Mouse (Mus musculus): ENCODE measurements at regions not wholly inside any gene's neighbourhood (a gene's known extent, or its start where the extent isn't known, plus 50 kb on each side); places are given as distances from the start of the nearest gene placed in this dataset.

- no peaks in the 10 kb centered on the region for H3K4me1 ChIP-seq
- no peaks in the 10 kb centered on the region for H3K9me3 ChIP-seq
- WGBS: 80% methylated on average over 7 of the region's 7 CpGs
- H3K27me3 ChIP-seq: no peaks in the 10 kb centered on the region
- no peak for ATAC-seq (ENCODE audit: insufficient number of reproducible peaks, insufficient read depth, low FRiP score, low TSS enrichment, low read depth)
- H3K4me3 ChIP-seq: no peak overlapping the region
- H3K27ac ChIP-seq: no peak overlapping the region
- H3K9ac ChIP-seq: no peak overlapping the region
- H3K36me3 ChIP-seq: no peaks in the 10 kb centered on the region
- H3K4me2 ChIP-seq: no peak overlapping the region
Observed at GRCm38 (mm10) chr15:88430941-88431340, 169.2 kb upstream of the Zdhhc25 start.

GRCm38 (mm10) chr15:88448272-88448671, 151.8 kb upstream of the Zdhhc25 start:
- Histone ChIP-seq H3K9me3 (no peaks in the 10 kb centered on the region), H3K9ac (no peak overlapping the region), H3K4me3 (no peak overlapping the region), H3K4me2 (no peak overlapping the region), H3K36me3 (no peaks in the 10 kb centered on the region), H3K4me1 (no peaks in the 10 kb centered on the region), H3K27ac (no peak overlapping the region), H3K27me3 (no peaks in the 10 kb centered on the region)
- ATAC-seq (ENCODE audit: insufficient number of reproducible peaks, insufficient read depth, low FRiP score, low TSS enrichment, low read depth): no peak
- 78% methylated on average over 4 of the region's 4 CpGs for WGBS

DNA sequence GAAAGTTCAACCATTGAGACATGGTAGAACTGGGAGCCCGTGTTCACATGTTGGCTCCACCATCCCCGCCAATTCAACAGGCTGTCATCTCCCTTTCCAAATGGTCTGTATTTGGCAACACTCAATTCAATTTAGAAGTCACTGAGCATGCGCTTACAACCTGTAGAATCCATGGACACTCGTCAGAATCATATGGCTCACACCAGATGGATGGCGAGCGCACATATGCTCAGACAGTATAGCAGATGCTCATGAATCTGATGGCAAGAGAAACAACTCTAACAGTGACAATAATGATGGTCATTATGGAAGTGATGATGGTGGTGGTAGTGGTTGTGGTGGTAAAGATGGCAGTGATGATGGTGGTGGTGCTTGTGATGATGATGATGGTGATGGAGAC, 148.9 kb upstream of the Zdhhc25 start:
- ATAC-seq (ENCODE audit: insufficient number of reproducible peaks, insufficient read depth, low FRiP score, low TSS enrichment, low read depth): no peak
- 94% methylated on average over 6 of the region's 6 CpGs for WGBS
- H3K36me3 ChIP-seq: no peaks in the 10 kb centered on the region
- no peak overlapping the region for H3K9ac ChIP-seq
- H3K27me3 ChIP-seq: no peaks in the 10 kb centered on the region
- no peaks in the 10 kb centered on the region for H3K4me1 ChIP-seq
- H3K4me2 ChIP-seq: no peak overlapping the region
- H3K4me3 ChIP-seq: no peak overlapping the region
- H3K9me3 ChIP-seq: no peaks in the 10 kb centered on the region
- H3K27ac ChIP-seq: no peak overlapping the region

DNA sequence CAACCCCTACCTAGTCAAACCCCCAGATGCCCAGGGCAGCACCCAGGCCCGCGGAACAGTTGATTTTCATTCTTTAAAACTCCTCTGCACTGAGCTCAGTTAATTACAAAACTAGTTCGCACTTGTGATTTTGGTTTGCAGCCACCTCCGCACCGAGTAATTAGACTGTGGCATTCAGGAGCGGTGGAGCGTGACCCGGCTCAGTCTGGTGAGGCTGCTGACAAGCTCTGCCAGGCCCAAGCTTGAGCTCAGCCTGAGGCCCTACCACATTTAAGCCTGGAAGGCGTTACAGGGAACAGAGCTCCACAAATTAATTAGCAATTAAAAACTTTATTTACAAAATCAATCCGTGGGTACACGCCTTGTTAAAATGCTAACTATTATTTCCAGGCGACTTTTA, 132.0 kb upstream of the Zdhhc25 start:
- Histone ChIP-seq H3K4me1 (0 out of 2 replicates have a peak, but pooled peaks cover 3% of the 10 kb centered on the region), H3K27ac (no peak overlapping the region), H3K9me3 (no peaks in the 10 kb centered on the region), H3K4me2 (no peak overlapping the region), H3K36me3 (no peaks in the 10 kb centered on the region), H3K27me3 (no peaks in the 10 kb centered on the region), H3K4me3 (no peak overlapping the region), H3K9ac (no peak overlapping the region)
- WGBS: 25% methylated on average over 12 of the region's 12 CpGs
- ATAC-seq (ENCODE audit: insufficient number of reproducible peaks, insufficient read depth, low FRiP score, low TSS enrichment, low read depth): 0 out of 2 replicates have a peak, but pooled peaks have one; percentile 32

DNA sequence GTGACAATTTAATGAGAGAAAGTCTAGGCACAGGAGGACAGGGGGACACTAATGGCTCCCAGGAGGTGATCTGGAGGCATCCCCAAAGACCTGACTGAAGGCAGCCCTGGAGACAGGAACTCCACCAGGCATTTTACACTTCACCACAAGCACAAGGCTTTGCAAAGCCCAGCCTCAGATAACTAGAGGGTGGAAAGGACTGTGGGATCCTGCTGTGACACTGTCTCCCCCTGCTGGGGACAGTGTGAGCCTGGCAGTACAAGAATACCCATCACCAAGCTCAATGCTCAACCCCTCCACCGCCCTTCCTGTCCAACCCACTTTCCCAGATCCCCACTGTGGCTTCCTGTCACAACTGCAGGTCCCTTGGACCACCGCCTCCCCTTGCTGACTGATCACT, 131.3 kb upstream of the Zdhhc25 start:
- WGBS: 35% methylated on average over 2 of the region's 2 CpGs
- Histone ChIP-seq H3K9ac (no peak overlapping the region), H3K4me2 (no peak overlapping the region), H3K27ac (no peak overlapping the region), H3K4me3 (no peak overlapping the region), H3K9me3 (no peaks in the 10 kb centered on the region), H3K36me3 (no peaks in the 10 kb centered on the region), H3K4me1 (0 out of 2 replicates have a peak, but pooled peaks cover 3% of the 10 kb centered on the region), H3K27me3 (no peaks in the 10 kb centered on the region)
- ATAC-seq (ENCODE audit: insufficient number of reproducible peaks, insufficient read depth, low FRiP score, low TSS enrichment, low read depth): no peak

GRCm38 (mm10) chr15:88469508-88470455, 130.3 kb upstream of the Zdhhc25 start:
- Histone ChIP-seq H3K36me3 (no peaks in the 10 kb centered on the region), H3K9ac (no peak overlapping the region), H3K4me3 (no peak overlapping the region), H3K9me3 (no peaks in the 10 kb centered on the region), H3K27ac (no peak overlapping the region), H3K4me1 (0 out of 2 replicates have a peak, but pooled peaks cover 3% of the 10 kb centered on the region), H3K27me3 (no peaks in the 10 kb centered on the region), H3K4me2 (no peak overlapping the region)
- ATAC-seq (ENCODE audit: insufficient number of reproducible peaks, insufficient read depth, low FRiP score, low TSS enrichment, low read depth): no peak
- WGBS: 73% methylated on average over 15 of the region's 15 CpGs

- Histone ChIP-seq H3K36me3 (no peaks in the 10 kb centered on the region), H3K4me1 (0 out of 2 replicates have a peak, but pooled peaks cover 3% of the 10 kb centered on the region), H3K9ac (no peak overlapping the region), H3K27ac (no peak overlapping the region), H3K4me3 (no peak overlapping the region), H3K27me3 (no peaks in the 10 kb centered on the region), H3K4me2 (no peak overlapping the region), H3K9me3 (no peaks in the 10 kb centered on the region)
- whole genome bisulfite sequencing: 65% methylated on average over 18 of the region's 18 CpGs
- no peak for ATAC-seq (ENCODE audit: insufficient number of reproducible peaks, insufficient read depth, low FRiP score, low TSS enrichment, low read depth)
Observed at GRCm38 (mm10) chr15:88472351-88473100, 127.6 kb upstream of the Zdhhc25 start.

- no peak for ATAC-seq (ENCODE audit: insufficient number of reproducible peaks, insufficient read depth, low FRiP score, low TSS enrichment, low read depth)
- Histone ChIP-seq H3K4me3 (no peak overlapping the region), H3K9ac (no peak overlapping the region), H3K4me1 (0 out of 2 replicates have a peak, but pooled peaks cover 3% of the 10 kb centered on the region), H3K27me3 (no peaks in the 10 kb centered on the region), H3K4me2 (no peak overlapping the region), H3K27ac (no peak overlapping the region), H3K9me3 (no peaks in the 10 kb centered on the region), H3K36me3 (no peaks in the 10 kb centered on the region)
- WGBS: 64% methylated on average over 5 of the region's 5 CpGs
Observed at GRCm38 (mm10) chr15:88473221-88473620, 126.9 kb upstream of the Zdhhc25 start.

- no peak overlapping the region for H3K9ac ChIP-seq
- H3K4me1 ChIP-seq: no peaks in the 10 kb centered on the region
- 77% methylated on average over 6 of the region's 6 CpGs for WGBS
- no peak overlapping the region for H3K27ac ChIP-seq
- H3K36me3 ChIP-seq: no peaks in the 10 kb centered on the region
- H3K4me2 ChIP-seq: no peak overlapping the region
- no peaks in the 10 kb centered on the region for H3K27me3 ChIP-seq
- ATAC-seq (ENCODE audit: insufficient number of reproducible peaks, insufficient read depth, low FRiP score, low TSS enrichment, low read depth): no peak
- H3K9me3 ChIP-seq: no peaks in the 10 kb centered on the region
- H3K4me3 ChIP-seq: no peak overlapping the region
Observed at GRCm38 (mm10) chr15:88483471-88483870, 116.6 kb upstream of the Zdhhc25 start.

- WGBS: 90% methylated on average over 7 of the region's 7 CpGs
- Histone ChIP-seq H3K27me3 (no peaks in the 10 kb centered on the region), H3K4me1 (no peaks in the 10 kb centered on the region), H3K36me3 (no peaks in the 10 kb centered on the region), H3K4me2 (no peak overlapping the region), H3K9me3 (no peaks in the 10 kb centered on the region), H3K4me3 (no peak overlapping the region), H3K27ac (no peak overlapping the region), H3K9ac (no peak overlapping the region)
- ATAC-seq (ENCODE audit: insufficient number of reproducible peaks, insufficient read depth, low FRiP score, low TSS enrichment, low read depth): no peak
Observed at GRCm38 (mm10) chr15:88489715-88490114, 110.4 kb upstream of the Zdhhc25 start.

DNA sequence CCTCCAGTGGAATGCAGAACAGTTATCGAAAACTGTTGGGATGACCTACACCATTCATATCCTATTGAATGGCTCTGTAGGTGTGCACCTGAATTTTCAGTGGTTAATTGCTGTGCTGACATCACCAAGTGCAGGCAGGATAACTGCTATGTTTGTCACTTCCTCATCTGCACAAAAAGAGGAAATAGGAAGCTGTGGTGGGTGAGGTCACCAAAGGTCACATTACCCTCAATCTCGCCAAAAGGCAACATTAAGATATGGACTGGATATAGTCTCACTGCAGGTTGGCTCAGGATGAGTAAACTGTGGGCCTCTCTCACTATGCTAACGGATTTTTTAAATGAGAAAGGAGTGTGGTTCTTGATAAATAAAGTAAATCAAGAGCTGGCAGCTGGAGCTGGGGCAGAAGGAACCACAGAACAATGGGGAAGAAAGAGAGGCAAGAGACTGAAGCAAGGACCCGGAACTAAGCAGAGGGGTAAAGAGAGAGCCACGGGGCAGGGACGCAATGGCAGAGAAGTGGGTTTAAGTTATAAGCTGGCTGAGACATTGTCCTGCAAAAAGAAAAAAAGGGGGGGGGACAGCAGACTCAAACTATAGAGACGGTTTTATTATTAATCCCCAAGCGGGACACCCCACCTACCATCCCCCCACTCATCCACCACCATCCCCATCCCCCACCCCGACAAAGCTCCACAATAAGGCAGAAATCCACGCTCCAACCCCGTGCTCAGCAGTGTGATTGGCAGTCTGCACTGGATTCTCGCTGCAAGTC, 109.6 kb upstream of the Zdhhc25 start:
- Histone ChIP-seq H3K4me1 (no peaks in the 10 kb centered on the region), H3K4me3 (no peak overlapping the region), H3K4me2 (no peak overlapping the region), H3K9me3 (no peaks in the 10 kb centered on the region), H3K9ac (no peak overlapping the region), H3K27ac (no peak overlapping the region), H3K36me3 (no peaks in the 10 kb centered on the region), H3K27me3 (no peaks in the 10 kb centered on the region)
- WGBS: 55% methylated on average over 12 of the region's 12 CpGs
- no peak for ATAC-seq (ENCODE audit: insufficient number of reproducible peaks, insufficient read depth, low FRiP score, low TSS enrichment, low read depth)
